Mouse (Mus musculus) megakaryocyte, embryonic 14.5 days (primary cell): ENCODE results near the gene Fmod. TPM values are rescaled to one million over a fixed set of nuclear protein-coding genes. Genes with fewer than 3 reads are reported as not detected.

Source experiments
- H3K27me3 ChIP-seq: replicated peaks from 2 replicates; pipeline ENCODE3; 2012; ENCODE audit warnings: inconsistent platforms
- H3K36me3 ChIP-seq: replicated peaks from 2 replicates; pipeline ENCODE3; 2012; ENCODE audit warnings: low read length, inconsistent platforms, mixed read lengths
- H3K4me1 ChIP-seq: 2 replicates; pipeline ENCODE4 v1.6.1; 2012; ENCODE audit warnings: inconsistent platforms
- H3K4me3 ChIP-seq: replicated peaks from 2 replicates; pipeline ENCODE3; 2012; ENCODE audit warnings: moderate library complexity, mild to moderate bottlenecking, inconsistent platforms
- H3K9me3 ChIP-seq: 2 replicates; pipeline ENCODE4 v1.6.1; 2012; ENCODE audit warnings: inconsistent platforms
- FLI1 ChIP-seq: IDR thresholded peaks from 2 replicates; pipeline ENCODE4 v1.6.1; 2012; ENCODE audit warnings: low read length, inconsistent platforms, mixed read lengths
- GATA1 ChIP-seq: IDR thresholded peaks from 3 replicates; pipeline ENCODE4 v1.6.1; 2012; ENCODE audit warnings: mixed read lengths, low read length, inconsistent platforms, borderline replicate concordance
- polyA plus RNA-seq: library from polyadenylated mRNA; stranded (reverse); fragments of >175 nt; gene quantifications from 2 replicates; pipeline ENCODE4 v1.2.3, GENCODE M21; 2012; ENCODE audit warnings: low replicate concordance; ENCODE audit not compliant: insufficient read depth

Gene Fmod
- polyA plus RNA-seq, 1 experiment = not detected

DNA sequence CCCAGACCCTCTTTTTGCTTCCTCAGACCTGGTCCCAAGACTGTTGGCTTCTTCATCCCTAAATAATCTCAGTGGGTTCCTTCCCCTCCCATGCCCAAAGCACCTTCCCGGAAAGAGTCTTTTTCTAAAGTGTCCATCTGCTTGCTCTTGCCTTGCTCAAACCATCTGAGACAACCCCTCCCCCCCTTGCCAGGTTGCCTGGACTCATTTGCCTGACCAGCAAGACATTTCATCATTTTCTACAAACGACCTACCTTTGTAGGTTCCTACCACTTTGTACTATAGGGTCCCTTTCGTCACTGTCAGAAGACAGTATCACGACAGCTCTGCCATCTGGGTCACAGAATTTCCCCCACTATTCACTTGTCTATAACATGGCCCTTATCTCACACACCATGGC is 43.4 kb downstream of the Fmod start:
- TF ChIP-seq FLI1 = no peak
- TF ChIP-seq GATA1 = no peak
- peaks cover 88% of the 10 kb centered on the region for H3K4me1 ChIP-seq
- H3K4me3 ChIP-seq = no peak overlapping the region
- H3K27me3 ChIP-seq = no peaks in the 10 kb centered on the region
- no peaks in the 10 kb centered on the region for H3K9me3 ChIP-seq
- H3K36me3 ChIP-seq = peaks cover 26% of the 10 kb centered on the region

DNA sequence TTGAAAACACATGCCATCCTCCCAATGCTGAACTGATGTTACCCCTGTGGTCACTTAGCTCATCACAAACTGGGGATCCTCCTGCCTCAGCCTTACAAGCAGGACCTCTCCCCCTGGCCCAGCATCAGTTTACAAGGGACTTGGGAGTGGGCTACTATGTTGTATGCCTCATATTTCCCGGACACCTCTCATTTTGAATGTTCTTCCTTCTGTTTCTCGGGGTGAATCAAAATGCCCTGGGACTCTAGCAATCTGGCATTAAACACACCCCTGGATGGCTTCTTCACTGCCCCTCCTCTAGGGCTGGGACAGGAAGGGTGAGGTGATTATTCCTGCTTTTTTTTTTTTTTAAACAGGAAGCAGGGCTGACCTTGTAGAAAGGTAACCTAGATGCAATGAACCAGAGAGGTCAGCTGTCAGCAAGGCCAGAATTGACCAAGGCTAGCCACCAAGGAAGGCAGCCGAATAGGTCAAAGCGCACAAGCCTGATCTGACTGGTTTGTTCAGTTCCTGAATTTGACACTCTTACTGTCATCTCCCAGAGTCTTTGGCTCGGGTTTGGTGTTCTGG is 43.9 kb downstream of the Fmod start:
- Histone ChIP-seq H3K4me1 (peaks cover 85% of the 10 kb centered on the region), H3K4me3 (no peak overlapping the region), H3K9me3 (no peaks in the 10 kb centered on the region), H3K27me3 (no peaks in the 10 kb centered on the region), H3K36me3 (peaks cover 21% of the 10 kb centered on the region)
- TF ChIP-seq GATA1 = no peak
- no peak for TF ChIP-seq FLI1

GRCm38 (mm10) chr1:134082987-134083516 is 46.0 kb downstream of the Fmod start:
- peak overlapping the region; percentile 78 for H3K4me3 ChIP-seq

DNA sequence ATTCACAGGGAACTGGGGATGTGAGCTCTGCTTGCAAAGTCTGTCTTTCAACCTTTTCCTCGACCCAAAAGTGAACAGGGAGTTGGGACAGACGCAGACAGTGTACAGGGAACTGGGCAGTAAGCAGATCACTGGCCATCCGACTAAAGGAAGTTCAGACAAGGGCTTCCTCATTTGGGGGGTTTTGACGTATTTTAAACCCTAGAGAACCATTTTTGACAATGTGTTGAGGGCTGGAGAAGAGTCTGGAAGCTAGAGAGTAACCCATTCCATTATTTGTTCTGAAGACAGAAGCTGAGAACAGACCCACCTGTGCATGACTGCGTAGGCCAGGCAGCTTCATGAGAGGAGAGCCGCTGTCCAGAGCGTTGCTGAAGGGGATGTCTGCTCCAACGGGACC is 46.6 kb downstream of the Fmod start:
- peaks cover 87% of the 10 kb centered on the region for H3K4me1 ChIP-seq
- no peaks in the 10 kb centered on the region for H3K9me3 ChIP-seq
- no peaks in the 10 kb centered on the region for H3K27me3 ChIP-seq
- H3K36me3 ChIP-seq = no peaks in the 10 kb centered on the region
- TF ChIP-seq GATA1 (no peak), FLI1 (no peak)
- no peak overlapping the region for H3K4me3 ChIP-seq

More at GRCm38 (mm10) chr1:134082987-134083516, 46.0 kb downstream of the Fmod start:
- TF ChIP-seq GATA1 = no peak
- no peak for TF ChIP-seq FLI1
- no peaks in the 10 kb centered on the region for H3K27me3 ChIP-seq
- H3K4me1 ChIP-seq = peaks cover 85% of the 10 kb centered on the region
- H3K9me3 ChIP-seq = no peaks in the 10 kb centered on the region
- H3K36me3 ChIP-seq = no peaks in the 10 kb centered on the region

DNA sequence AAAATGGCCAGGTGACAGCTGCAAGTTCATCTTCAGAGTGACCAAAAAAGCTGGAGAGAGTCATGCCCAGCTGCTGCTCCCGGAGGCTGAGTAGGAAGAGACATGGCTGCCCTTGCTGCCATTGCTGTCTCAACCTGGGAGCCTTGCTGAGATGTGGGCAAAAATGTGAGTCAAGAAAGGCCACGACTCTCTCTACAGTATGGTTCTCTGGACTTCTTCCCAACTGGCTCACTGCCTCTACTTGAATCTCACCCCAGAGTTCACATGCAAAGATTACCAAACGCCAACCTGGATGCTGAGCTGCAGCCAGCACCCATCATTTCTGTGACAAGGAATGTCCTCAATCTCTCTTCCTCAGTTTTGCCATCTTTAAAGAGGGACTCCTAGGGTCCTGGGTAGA is 47.1 kb downstream of the Fmod start:
- Histone ChIP-seq H3K4me3 (no peak overlapping the region), H3K9me3 (no peaks in the 10 kb centered on the region), H3K4me1 (peaks cover 87% of the 10 kb centered on the region), H3K36me3 (no peaks in the 10 kb centered on the region), H3K27me3 (no peaks in the 10 kb centered on the region)
- TF ChIP-seq FLI1 = no peak
- TF ChIP-seq GATA1 = no peak

DNA sequence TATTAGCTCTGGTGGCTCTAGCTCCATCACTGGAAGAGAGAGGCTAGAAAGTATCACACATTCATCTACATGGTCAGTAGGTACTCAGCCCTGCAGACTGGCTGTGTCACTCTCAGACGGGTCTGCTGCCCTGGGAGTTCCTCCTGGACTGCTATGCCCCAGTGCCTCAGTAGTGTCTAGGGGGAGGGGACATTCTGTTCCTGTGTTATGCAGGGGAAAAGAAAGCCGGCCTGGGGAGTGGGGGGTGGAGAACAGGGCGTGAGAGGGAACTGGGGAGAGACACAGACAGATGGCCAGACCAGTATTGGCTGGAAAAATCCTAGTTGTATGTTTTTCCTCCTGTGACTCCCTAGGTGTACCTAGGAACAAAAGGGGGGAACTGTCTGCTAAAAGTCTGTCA is 49.0 kb downstream of the Fmod start:
- H3K27me3 ChIP-seq = no peaks in the 10 kb centered on the region

DNA sequence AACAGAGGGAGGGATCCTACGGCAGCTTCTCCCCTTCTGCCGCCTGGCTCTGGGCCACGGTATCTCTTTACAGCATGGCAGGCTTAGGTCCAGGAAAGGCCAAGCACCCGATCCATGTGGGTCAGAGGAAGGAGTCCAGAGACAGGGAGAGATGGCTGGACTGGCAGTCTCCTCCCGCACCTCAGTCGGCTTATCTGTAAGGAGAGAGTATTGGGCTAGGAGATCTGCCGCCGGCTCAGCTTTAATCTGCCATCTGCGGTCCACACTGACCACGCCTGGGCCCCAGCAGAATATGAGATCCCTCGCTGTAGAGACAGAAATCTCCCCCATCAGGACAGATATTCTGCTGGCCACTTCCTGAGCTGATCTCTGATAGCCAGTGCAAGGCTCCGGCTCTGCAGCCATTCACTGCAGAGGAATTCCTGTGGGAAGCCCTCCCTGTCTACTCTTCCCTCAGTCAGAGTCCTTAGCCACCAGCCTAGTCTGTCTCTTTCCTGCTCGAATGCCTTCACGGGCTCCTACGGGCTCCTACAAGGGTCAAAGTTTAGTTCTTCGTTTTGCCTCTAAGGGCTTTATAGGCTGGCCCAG is 49.9 kb downstream of the Fmod start:
- TF ChIP-seq FLI1 (no peak), GATA1 (no peak)
- Histone ChIP-seq H3K9me3 (no peaks in the 10 kb centered on the region), H3K4me3 (no peak overlapping the region), H3K36me3 (no peaks in the 10 kb centered on the region), H3K27me3 (no peaks in the 10 kb centered on the region), H3K4me1 (peaks cover 68% of the 10 kb centered on the region)

More for the DNA sequence above, 49.0 kb downstream of the Fmod start:
- Histone ChIP-seq H3K4me3 (no peak overlapping the region), H3K36me3 (no peaks in the 10 kb centered on the region), H3K9me3 (no peaks in the 10 kb centered on the region), H3K4me1 (peaks cover 68% of the 10 kb centered on the region)
- TF ChIP-seq GATA1 (no peak), FLI1 (no peak)

DNA sequence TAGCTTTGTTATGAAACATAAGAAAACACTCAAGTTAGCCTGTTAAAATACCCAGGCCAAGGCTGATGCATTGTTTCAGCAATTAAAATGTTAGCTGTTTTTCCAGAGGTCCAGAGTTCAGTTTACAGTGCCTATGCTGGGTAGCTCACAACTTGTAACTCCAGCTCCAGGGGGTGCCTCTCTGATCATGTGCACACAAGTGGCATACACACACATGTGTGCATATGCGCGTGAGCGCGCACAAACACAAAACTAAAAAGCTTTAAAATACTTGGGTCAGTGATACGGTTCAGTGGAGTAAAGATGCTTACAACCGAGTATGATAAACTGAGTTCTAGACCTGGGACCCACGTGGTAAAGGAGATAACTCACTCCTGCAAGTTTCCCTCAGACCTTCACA is 52.0 kb downstream of the Fmod start:
- no peak for TF ChIP-seq GATA1
- TF ChIP-seq FLI1 = no peak
- no peaks in the 10 kb centered on the region for H3K36me3 ChIP-seq
- peaks cover 68% of the 10 kb centered on the region for H3K4me1 ChIP-seq
- no peak overlapping the region for H3K4me3 ChIP-seq
- H3K27me3 ChIP-seq = no peaks in the 10 kb centered on the region
- H3K9me3 ChIP-seq = no peaks in the 10 kb centered on the region

DNA sequence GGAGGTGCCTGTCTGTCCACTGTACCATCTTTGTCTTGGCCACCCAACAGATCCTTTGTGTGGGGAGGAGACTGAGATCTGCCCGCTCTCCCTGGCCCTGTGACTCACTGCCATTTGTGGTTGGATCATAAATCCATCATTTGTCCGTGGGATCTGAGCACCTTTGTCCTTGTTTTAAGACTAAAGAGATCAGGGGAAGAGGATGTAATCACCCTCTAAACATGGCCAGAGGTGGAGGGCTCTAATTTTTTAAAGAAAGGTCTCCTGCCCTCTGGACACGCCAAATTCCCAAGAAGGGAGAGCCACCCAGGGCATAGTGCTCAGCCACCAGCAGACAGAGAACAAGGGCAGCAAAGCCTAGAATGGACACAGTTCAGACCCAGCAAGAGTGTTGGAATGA is 54.8 kb downstream of the Fmod start:
- Histone ChIP-seq H3K9me3 (no peaks in the 10 kb centered on the region), H3K36me3 (no peaks in the 10 kb centered on the region), H3K4me1 (peaks cover 77% of the 10 kb centered on the region), H3K27me3 (no peaks in the 10 kb centered on the region), H3K4me3 (no peak overlapping the region)
- TF ChIP-seq GATA1 (no peak), FLI1 (no peak)

- no peaks in the 10 kb centered on the region for H3K9me3 ChIP-seq
- H3K4me1 ChIP-seq = peaks cover 77% of the 10 kb centered on the region
- TF ChIP-seq FLI1 (no peak), GATA1 (no peak)
- peak overlapping the region; percentile 91 for H3K4me3 ChIP-seq
- H3K36me3 ChIP-seq = no peaks in the 10 kb centered on the region
- H3K27me3 ChIP-seq = no peaks in the 10 kb centered on the region
These were observed 55.3 kb downstream of the Fmod start for GRCm38 (mm10) chr1:134092368-134092767.
